Mouse (Mus musculus): ENCODE measurements around the gene Irak1. TPM values are rescaled to one million over a fixed set of nuclear protein-coding genes. Genes with fewer than 3 reads are reported as not detected.
A peak's percentile ranks its signal among the peaks of the same experiment; 100 is the strongest.

Irak1 gene
- 52.7 and 58.5 TPM in 2 replicates for polyA plus RNA-seq (2014; fragmentation: Nextera tagmentation; extraction: Ambion mirVana)

- no peaks in the 10 kb centered on the region for H3K4me1 ChIP-seq (ENCODE audit: control insufficient read depth, insufficient read depth, low read length)
- H3K4me3 ChIP-seq (ENCODE audit: low read depth, low read length), result peak within 1 kb of the TSS; percentile 53
- peak within 1 kb of the TSS; percentile 67 for H3K9ac ChIP-seq (replicated peaks; ENCODE audit: low read depth, low read length)
- WGBS, result 17% methylated on average over 56 of the region's 72 CpGs
- no peaks in the 10 kb centered on the region; the same call in 1 of the 2 replicates for H3K36me3 ChIP-seq (ENCODE audit: control insufficient read depth, insufficient read depth, low read length)
- H3K27ac ChIP-seq (ENCODE audit: low read length), result peak within 1 kb of the TSS; percentile 33; the same call in 1 of the 2 replicates
- H3K4me2 ChIP-seq (replicated peaks; ENCODE audit: low read depth, low read length), result peak within 1 kb of the TSS; percentile 58
- ATAC-seq (ENCODE audit: insufficient number of reproducible peaks, insufficient read depth, low FRiP score, low read depth), result peak; percentile 84
- H3K27me3 ChIP-seq (ENCODE audit: control insufficient read depth, insufficient read depth, low read length), result no peaks in the 10 kb centered on the region
- no peaks in the 10 kb centered on the region for H3K9me3 ChIP-seq (ENCODE audit: control insufficient read depth, low read depth, low read length)
Measured at GRCm38 (mm10) chrX:74023188-74024049, at the start of gene Irak1. Gene Irak1 (minus strand): TSS chrX:74023918.

- no peak overlapping the region for H3K4me3 ChIP-seq (ENCODE audit: low read depth, low read length)
- H3K27me3 ChIP-seq (ENCODE audit: control insufficient read depth, insufficient read depth, low read length), result no peaks in the 10 kb centered on the region
- no peak overlapping the region for H3K27ac ChIP-seq (ENCODE audit: low read length)
- H3K9me3 ChIP-seq (ENCODE audit: control insufficient read depth, low read depth, low read length), result no peaks in the 10 kb centered on the region
- no peak overlapping the region for H3K4me2 ChIP-seq (replicated peaks; ENCODE audit: low read depth, low read length)
- no peak overlapping the region for H3K9ac ChIP-seq (replicated peaks; ENCODE audit: low read depth, low read length)
- no peaks in the 10 kb centered on the region for H3K36me3 ChIP-seq (ENCODE audit: control insufficient read depth, insufficient read depth, low read length)
- H3K4me1 ChIP-seq (ENCODE audit: control insufficient read depth, insufficient read depth, low read length), result no peaks in the 10 kb centered on the region
- ATAC-seq (ENCODE audit: insufficient number of reproducible peaks, insufficient read depth, low FRiP score, low read depth), result no peak
Measured at GRCm38 (mm10) chrX:74070794-74071193, 47.1 kb upstream of the Irak1 start.

- no peak for ATAC-seq (ENCODE audit: insufficient number of reproducible peaks, insufficient read depth, low FRiP score, low read depth)
- no peak overlapping the region for H3K4me3 ChIP-seq (ENCODE audit: low read depth, low read length)
- H3K27me3 ChIP-seq (ENCODE audit: control insufficient read depth, insufficient read depth, low read length), result no peaks in the 10 kb centered on the region
- no peaks in the 10 kb centered on the region for H3K4me1 ChIP-seq (ENCODE audit: control insufficient read depth, insufficient read depth, low read length)
- H3K4me2 ChIP-seq (replicated peaks; ENCODE audit: low read depth, low read length), result no peak overlapping the region
- no peak overlapping the region for H3K9ac ChIP-seq (replicated peaks; ENCODE audit: low read depth, low read length)
- H3K9me3 ChIP-seq (ENCODE audit: control insufficient read depth, low read depth, low read length), result no peaks in the 10 kb centered on the region
- no peak overlapping the region for H3K27ac ChIP-seq (ENCODE audit: low read length)
- H3K36me3 ChIP-seq (ENCODE audit: control insufficient read depth, insufficient read depth, low read length), result no peaks in the 10 kb centered on the region
- WGBS, result 80% methylated on average over 9 of the region's 9 CpGs
Measured at GRCm38 (mm10) chrX:74067891-74068290, 44.2 kb upstream of the Irak1 start.

- Histone ChIP-seq H3K27me3 (ENCODE audit: control insufficient read depth, insufficient read depth, low read length) (no peaks in the 10 kb centered on the region), H3K9ac (replicated peaks; ENCODE audit: low read depth, low read length) (no peak overlapping the region), H3K27ac (ENCODE audit: low read length) (no peak overlapping the region), H3K36me3 (ENCODE audit: control insufficient read depth, insufficient read depth, low read length) (no peaks in the 10 kb centered on the region), H3K9me3 (ENCODE audit: control insufficient read depth, low read depth, low read length) (no peaks in the 10 kb centered on the region), H3K4me3 (ENCODE audit: low read depth, low read length) (no peak overlapping the region), H3K4me2 (replicated peaks; ENCODE audit: low read depth, low read length) (no peak overlapping the region), H3K4me1 (ENCODE audit: control insufficient read depth, insufficient read depth, low read length) (no peaks in the 10 kb centered on the region)
- 38% methylated on average over 1 of the region's 1 CpGs for WGBS
- no peak for ATAC-seq (ENCODE audit: insufficient number of reproducible peaks, insufficient read depth, low FRiP score, low read depth)
Measured at GRCm38 (mm10) chrX:74045107-74045506, 21.4 kb upstream of the Irak1 start.

GRCm38 (mm10) chrX:74037702-74038375 is 14.1 kb upstream of the Irak1 start:
- H3K36me3 ChIP-seq (ENCODE audit: control insufficient read depth, insufficient read depth, low read length), result no peaks in the 10 kb centered on the region; the same call in 1 of the 2 replicates
- H3K4me3 ChIP-seq (ENCODE audit: low read depth, low read length), result no peak overlapping the region
- H3K9me3 ChIP-seq (ENCODE audit: control insufficient read depth, low read depth, low read length), result no peaks in the 10 kb centered on the region
- ATAC-seq (ENCODE audit: insufficient number of reproducible peaks, insufficient read depth, low FRiP score, low read depth), result no peak
- H3K4me2 ChIP-seq (replicated peaks; ENCODE audit: low read depth, low read length), result no peak overlapping the region
- H3K27ac ChIP-seq (ENCODE audit: low read length), result no peak overlapping the region
- WGBS, result 75% methylated on average over 5 of the region's 5 CpGs
- no peaks in the 10 kb centered on the region for H3K4me1 ChIP-seq (ENCODE audit: control insufficient read depth, insufficient read depth, low read length)
- H3K27me3 ChIP-seq (ENCODE audit: control insufficient read depth, insufficient read depth, low read length), result no peaks in the 10 kb centered on the region
- H3K9ac ChIP-seq (replicated peaks; ENCODE audit: low read depth, low read length), result no peak overlapping the region

- Histone ChIP-seq H3K36me3 (ENCODE audit: control insufficient read depth, insufficient read depth, low read length) (no peaks in the 10 kb centered on the region; the same call in 1 of the 2 replicates), H3K27ac (ENCODE audit: low read length) (no peak overlapping the region), H3K4me2 (replicated peaks; ENCODE audit: low read depth, low read length) (no peak overlapping the region), H3K9ac (replicated peaks; ENCODE audit: low read depth, low read length) (no peak overlapping the region), H3K9me3 (ENCODE audit: control insufficient read depth, low read depth, low read length) (no peaks in the 10 kb centered on the region), H3K4me1 (ENCODE audit: control insufficient read depth, insufficient read depth, low read length) (no peaks in the 10 kb centered on the region), H3K4me3 (ENCODE audit: low read depth, low read length) (no peak overlapping the region), H3K27me3 (ENCODE audit: control insufficient read depth, insufficient read depth, low read length) (no peaks in the 10 kb centered on the region)
- no peak for ATAC-seq (ENCODE audit: insufficient number of reproducible peaks, insufficient read depth, low FRiP score, low read depth)
- 44% methylated on average over 1 of the region's 1 CpGs for WGBS
Measured at GRCm38 (mm10) chrX:74030000-74030399, 6.3 kb upstream of the Irak1 start.

GRCm38 (mm10) chrX:74022795-74023187 is 927 bp downstream of the Irak1 start:
- Histone ChIP-seq H3K9ac (replicated peaks; ENCODE audit: low read depth, low read length) (peak overlapping the region; percentile 67), H3K4me3 (ENCODE audit: low read depth, low read length) (peak overlapping the region; percentile 53), H3K36me3 (ENCODE audit: control insufficient read depth, insufficient read depth, low read length) (no peaks in the 10 kb centered on the region; the same call in 1 of the 2 replicates), H3K4me1 (ENCODE audit: control insufficient read depth, insufficient read depth, low read length) (no peaks in the 10 kb centered on the region), H3K9me3 (ENCODE audit: control insufficient read depth, low read depth, low read length) (no peaks in the 10 kb centered on the region), H3K27me3 (ENCODE audit: control insufficient read depth, insufficient read depth, low read length) (no peaks in the 10 kb centered on the region), H3K4me2 (replicated peaks; ENCODE audit: low read depth, low read length) (peak overlapping the region; percentile 58), H3K27ac (ENCODE audit: low read length) (no peak overlapping the region)
- no peak for ATAC-seq (ENCODE audit: insufficient number of reproducible peaks, insufficient read depth, low FRiP score, low read depth)
- 36% methylated on average over 4 of the region's 6 CpGs for WGBS

- H3K36me3 ChIP-seq (ENCODE audit: control insufficient read depth, insufficient read depth, low read length), result no peaks in the 10 kb centered on the region; the same call in 1 of the 2 replicates
- H3K27me3 ChIP-seq (ENCODE audit: control insufficient read depth, insufficient read depth, low read length), result no peaks in the 10 kb centered on the region
- no peak overlapping the region for H3K27ac ChIP-seq (ENCODE audit: low read length)
- H3K9ac ChIP-seq (replicated peaks; ENCODE audit: low read depth, low read length), result no peak overlapping the region
- 91% methylated on average over 1 of the region's 1 CpGs for WGBS
- H3K4me1 ChIP-seq (ENCODE audit: control insufficient read depth, insufficient read depth, low read length), result no peaks in the 10 kb centered on the region
- no peak for ATAC-seq (ENCODE audit: insufficient number of reproducible peaks, insufficient read depth, low FRiP score, low read depth)
- H3K4me2 ChIP-seq (replicated peaks; ENCODE audit: low read depth, low read length), result no peak overlapping the region
- H3K9me3 ChIP-seq (ENCODE audit: control insufficient read depth, low read depth, low read length), result no peaks in the 10 kb centered on the region
- no peak overlapping the region for H3K4me3 ChIP-seq (ENCODE audit: low read depth, low read length)
Measured at GRCm38 (mm10) chrX:74014597-74014996, 9.1 kb downstream of the Irak1 start.

Data from stomach, embryonic 14.5 days (tissue).